Mouse (Mus musculus): Measurements from ENCODE around the gene 2410004B18Rik. TPM values are rescaled to one million over a fixed set of nuclear protein-coding genes. Genes with fewer than 3 reads are reported as not detected.
A peak's percentile ranks its signal among the peaks of the same experiment; 100 is the strongest.
"Not testable (repeated sequence)": the region's sequence is repeated elsewhere in the genome, so short reads cannot be mapped to it uniquely, and the experiment has no call there.

The 2410004B18Rik gene
- polyA plus RNA-seq, 1 experiment from 2014 or later = 38.7 TPM

DNA sequence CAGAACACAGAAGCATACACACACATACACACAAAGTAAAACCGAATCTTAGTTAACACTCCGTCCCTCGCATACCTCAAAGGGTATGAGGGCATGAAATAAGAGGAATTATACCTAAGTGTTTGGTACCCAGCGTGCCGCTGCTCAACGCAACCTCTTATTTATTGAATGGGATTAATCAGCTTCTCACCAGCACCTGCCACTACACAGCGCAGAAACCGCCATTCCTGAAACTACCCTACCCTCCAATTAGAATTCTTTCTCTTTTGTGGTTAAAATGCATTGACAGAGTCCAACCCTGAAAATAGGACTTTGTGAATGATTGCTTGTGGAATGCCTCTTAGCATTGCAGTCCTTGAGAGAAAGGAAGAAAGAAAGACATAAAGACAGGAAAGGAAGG lies 34.3 kb upstream of the 2410004B18Rik start:
- Histone ChIP-seq H3K9ac (ENCODE audit: low read depth, low read length) (no peak overlapping the region), H3K27ac (ENCODE audit: low read depth, low read length) (no peak overlapping the region)

DNA sequence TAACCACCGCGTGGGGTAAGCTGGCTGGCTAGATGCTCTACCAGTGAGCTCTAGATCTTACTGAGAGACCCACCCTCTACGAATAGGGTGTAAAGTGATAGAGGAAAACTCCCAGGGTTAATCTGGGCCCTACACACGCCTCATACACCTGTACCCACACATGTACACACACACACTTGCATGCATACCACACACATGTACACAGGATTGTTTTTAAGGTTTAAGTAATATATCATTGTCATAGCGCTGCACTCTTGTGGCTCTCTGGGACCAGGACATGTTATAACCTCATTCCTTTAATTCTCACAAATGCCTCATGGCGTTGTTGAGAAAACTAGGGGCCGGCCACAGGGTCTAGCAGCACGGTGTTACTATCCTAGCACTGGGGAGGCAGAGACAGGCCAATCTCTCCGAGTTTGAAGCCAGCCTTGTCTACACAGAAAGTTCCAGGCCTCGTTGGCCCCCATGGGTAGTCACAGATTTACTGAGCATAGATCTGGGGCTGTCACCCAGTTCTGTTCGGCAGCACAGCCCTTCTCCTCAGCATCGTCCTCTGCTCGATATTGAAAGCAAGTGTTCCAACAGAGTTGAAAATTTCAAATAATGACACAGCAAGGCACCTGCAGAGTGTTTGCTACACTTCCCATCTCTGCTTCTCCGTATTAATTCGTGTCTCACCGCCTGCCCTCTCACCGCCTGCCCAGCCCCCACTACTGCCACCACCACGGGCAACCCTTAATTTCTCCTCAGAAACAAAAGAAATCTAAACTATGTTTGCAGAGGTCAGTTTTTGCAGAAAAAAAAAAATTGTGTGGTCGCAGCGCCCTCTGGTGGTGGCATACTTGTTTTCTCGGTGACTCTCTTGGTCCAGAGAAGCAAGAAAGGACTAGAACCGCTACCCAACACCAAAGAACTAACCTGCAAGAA lies 32.7 kb upstream of the 2410004B18Rik start:
- Histone ChIP-seq H3K4me3 (ENCODE audit: low read depth, low read length) (no peak overlapping the region), H3K27me3 (replicated peaks; ENCODE audit: control insufficient read depth, insufficient read depth, low read length) (no peaks in the 10 kb centered on the region), H3K9ac (ENCODE audit: low read depth, low read length) (no peak overlapping the region), H3K9me3 (ENCODE audit: control insufficient read depth) (no peaks in the 10 kb centered on the region), H3K36me3 (ENCODE audit: control insufficient read depth, insufficient read depth) (no peaks in the 10 kb centered on the region), H3K4me2 (replicated peaks; ENCODE audit: low read depth) (peak overlapping the region; percentile 35), H3K4me1 (replicated peaks; ENCODE audit: control insufficient read depth, insufficient read depth, low read length) (no peaks in the 10 kb centered on the region), H3K27ac (ENCODE audit: low read depth, low read length) (no peak overlapping the region)
- peak; percentile 82 for TF ChIP-seq CTCF (IDR thresholded peaks at IDR 0.05; ENCODE audit: low read depth)
- no peak; the same call in 1 of the 2 replicates for ATAC-seq
- WGBS = 53% methylated on average over 22 of the region's 22 CpGs

More for the DNA sequence above, 34.3 kb upstream of the 2410004B18Rik start:
- WGBS = 91% methylated on average over 8 of the region's 8 CpGs
- Histone ChIP-seq H3K4me3 (ENCODE audit: low read depth, low read length) (no peak overlapping the region), H3K9me3 (ENCODE audit: control insufficient read depth) (no peaks in the 10 kb centered on the region), H3K27me3 (replicated peaks; ENCODE audit: control insufficient read depth, insufficient read depth, low read length) (no peaks in the 10 kb centered on the region), H3K4me2 (replicated peaks; ENCODE audit: low read depth) (no peak overlapping the region), H3K36me3 (ENCODE audit: control insufficient read depth, insufficient read depth) (no peaks in the 10 kb centered on the region), H3K4me1 (replicated peaks; ENCODE audit: control insufficient read depth, insufficient read depth, low read length) (no peaks in the 10 kb centered on the region)
- TF ChIP-seq CTCF (IDR thresholded peaks at IDR 0.05; ENCODE audit: low read depth) = no peak
- no peak for ATAC-seq

DNA sequence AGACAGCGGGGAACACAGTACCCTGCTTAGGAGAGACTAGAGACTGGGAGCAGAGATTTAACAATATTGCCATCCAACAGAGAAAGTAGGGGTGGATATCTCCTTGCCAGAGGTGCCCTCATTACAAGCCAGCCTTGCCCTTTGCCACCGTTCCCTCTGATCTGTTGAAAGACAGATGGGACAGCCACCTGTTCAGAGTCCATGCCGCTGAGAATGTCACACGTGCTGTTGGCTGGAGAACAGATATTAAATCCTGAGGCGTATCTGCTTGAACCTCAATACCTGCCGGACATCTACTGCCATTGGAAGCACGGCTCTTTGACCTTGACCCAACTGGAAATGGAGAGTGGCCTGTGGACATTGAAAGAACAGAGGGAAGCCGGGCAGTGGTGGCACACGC lies 31.2 kb upstream of the 2410004B18Rik start:
- H3K27me3 ChIP-seq (replicated peaks; ENCODE audit: control insufficient read depth, insufficient read depth, low read length) = no peaks in the 10 kb centered on the region
- no peak overlapping the region for H3K4me3 ChIP-seq (ENCODE audit: low read depth, low read length)
- no peak for TF ChIP-seq CTCF (IDR thresholded peaks at IDR 0.05; ENCODE audit: low read depth)
- no peak overlapping the region for H3K4me2 ChIP-seq (replicated peaks; ENCODE audit: low read depth)
- no peaks in the 10 kb centered on the region for H3K36me3 ChIP-seq (ENCODE audit: control insufficient read depth, insufficient read depth)
- no peak overlapping the region for H3K27ac ChIP-seq (ENCODE audit: low read depth, low read length)
- H3K4me1 ChIP-seq (replicated peaks; ENCODE audit: control insufficient read depth, insufficient read depth, low read length) = no peaks in the 10 kb centered on the region
- WGBS = 74% methylated on average over 9 of the region's 9 CpGs
- H3K9ac ChIP-seq (ENCODE audit: low read depth, low read length) = no peak overlapping the region
- peak; percentile 35; the same call in 1 of the 2 replicates for ATAC-seq
- no peaks in the 10 kb centered on the region for H3K9me3 ChIP-seq (ENCODE audit: control insufficient read depth)

DNA sequence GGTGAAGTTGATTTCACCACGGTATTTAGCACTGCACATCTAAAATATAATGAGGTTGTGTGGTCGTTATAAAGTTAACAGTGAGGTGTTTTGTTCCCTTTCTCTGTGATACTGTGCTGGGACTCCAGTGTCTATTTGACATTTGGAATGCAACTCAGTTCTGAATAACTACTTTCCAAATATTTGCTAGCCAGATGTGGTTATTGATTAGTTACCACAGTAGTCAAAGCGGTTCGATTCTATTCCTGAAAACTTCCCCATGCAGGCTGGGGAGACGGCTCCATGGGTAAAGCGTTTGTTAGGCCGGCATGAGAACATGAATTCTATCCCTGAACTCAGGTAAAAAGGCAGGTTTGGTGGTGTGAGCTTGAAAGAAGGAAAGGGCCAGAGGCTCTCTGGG lies 25.3 kb upstream of the 2410004B18Rik start:
- Histone ChIP-seq H3K27me3 (replicated peaks; ENCODE audit: control insufficient read depth, insufficient read depth, low read length) (no peaks in the 10 kb centered on the region), H3K4me2 (replicated peaks; ENCODE audit: low read depth) (no peak overlapping the region), H3K4me1 (replicated peaks; ENCODE audit: control insufficient read depth, insufficient read depth, low read length) (no peaks in the 10 kb centered on the region), H3K27ac (ENCODE audit: low read depth, low read length) (no peak overlapping the region), H3K4me3 (ENCODE audit: low read depth, low read length) (no peak overlapping the region), H3K36me3 (ENCODE audit: control insufficient read depth, insufficient read depth) (no peaks in the 10 kb centered on the region), H3K9me3 (ENCODE audit: control insufficient read depth) (no peaks in the 10 kb centered on the region), H3K9ac (ENCODE audit: low read depth, low read length) (no peak overlapping the region)
- WGBS = 72% methylated on average over 7 of the region's 7 CpGs
- TF ChIP-seq CTCF (IDR thresholded peaks at IDR 0.05; ENCODE audit: low read depth) = no peak
- ATAC-seq = no peak

- WGBS = 77% methylated on average over 6 of the region's 6 CpGs
- H3K9me3 ChIP-seq (ENCODE audit: control insufficient read depth) = no peaks in the 10 kb centered on the region
- no peaks in the 10 kb centered on the region for H3K4me1 ChIP-seq (replicated peaks; ENCODE audit: control insufficient read depth, insufficient read depth, low read length)
- H3K36me3 ChIP-seq (ENCODE audit: control insufficient read depth, insufficient read depth) = no peaks in the 10 kb centered on the region
- H3K4me3 ChIP-seq (ENCODE audit: low read depth, low read length) = no peak overlapping the region
- H3K27ac ChIP-seq (ENCODE audit: low read depth, low read length) = no peak overlapping the region
- H3K9ac ChIP-seq (ENCODE audit: low read depth, low read length) = no peak overlapping the region
- no peaks in the 10 kb centered on the region for H3K27me3 ChIP-seq (replicated peaks; ENCODE audit: control insufficient read depth, insufficient read depth, low read length)
- TF ChIP-seq CTCF (IDR thresholded peaks at IDR 0.05; ENCODE audit: low read depth) = no peak
- 0 out of 2 replicates have a peak, but pooled peaks have one; percentile 31 for ATAC-seq
- no peak overlapping the region for H3K4me2 ChIP-seq (replicated peaks; ENCODE audit: low read depth)
Measured at GRCm38 (mm10) chr3:145913263-145913662, 24.6 kb upstream of the 2410004B18Rik start.

DNA sequence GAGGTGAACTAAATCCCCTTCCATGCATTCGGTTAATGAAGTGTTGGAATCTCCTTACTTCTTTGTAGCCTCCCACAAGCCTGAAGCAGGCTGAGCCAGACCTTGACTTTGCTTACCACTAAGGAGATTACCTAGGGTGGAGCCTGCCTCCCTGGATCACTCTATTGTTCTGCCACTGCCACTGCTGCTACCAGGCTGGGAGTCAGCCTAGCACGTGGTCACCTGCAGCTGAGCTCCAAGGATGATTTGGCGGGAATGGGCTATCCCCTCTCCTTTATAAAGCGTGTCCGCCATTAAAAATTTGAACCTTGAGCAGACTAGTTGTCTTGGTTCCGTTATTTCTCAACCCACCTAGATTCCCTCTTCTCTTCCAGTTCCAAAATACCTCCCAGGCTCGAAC lies 23.9 kb upstream of the 2410004B18Rik start:
- H3K4me2 ChIP-seq (replicated peaks; ENCODE audit: low read depth); ATAC-seq; H3K4me1 ChIP-seq (replicated peaks; ENCODE audit: control insufficient read depth, insufficient read depth, low read length); H3K9ac ChIP-seq (ENCODE audit: low read depth, low read length); H3K27ac ChIP-seq (ENCODE audit: low read depth, low read length); H3K4me3 ChIP-seq (ENCODE audit: low read depth, low read length); H3K9me3 ChIP-seq (ENCODE audit: control insufficient read depth); H3K36me3 ChIP-seq (ENCODE audit: control insufficient read depth, insufficient read depth); H3K27me3 ChIP-seq (replicated peaks; ENCODE audit: control insufficient read depth, insufficient read depth, low read length): not testable (repeated sequence)
- 74% methylated on average over 7 of the region's 7 CpGs for WGBS
